In genomic region chr1:172481540-172482280, GRCm38 (mm10) we compare ENCODE assay signal across 8 mouse cellular contexts. TPM values are rescaled to one million over a fixed set of nuclear protein-coding genes. Genes with fewer than 3 reads are reported as not detected.
DNase-seq lines count a peak whose midpoint lies in the region; ATAC-seq and TF ChIP-seq lines count a peak whose summit lies in the region.

TSS of gene Igsf9 (plus strand) at chr1:172481788.

- peak within 1 kb of the TSS; percentile 78 for H3K27ac ChIP-seq in ES-Bruce4 (ENCODE audit: insufficient read depth, low read length)
- H3K27ac ChIP-seq in forebrain, postnatal 0 days (ENCODE audit: low read depth, low read length), result peak within 1 kb of the TSS; percentile 43
- peak within 1 kb of the TSS; percentile 60 for H3K27ac ChIP-seq in neural tube, embryonic 15.5 days (replicated peaks)

- H3K27me3 ChIP-seq in ES-Bruce4 (ENCODE audit: control insufficient read depth, insufficient read depth, low read length, poor library complexity, severe bottlenecking), result no peaks in the 10 kb centered on the region
- no peaks in the 10 kb centered on the region for H3K27me3 ChIP-seq in forebrain, postnatal 0 days (ENCODE audit: insufficient read depth, low read length)
- H3K27me3 ChIP-seq in neural tube, embryonic 15.5 days (replicated peaks), result no peaks in the 10 kb centered on the region

- no peaks in the 10 kb centered on the region for H3K9me3 ChIP-seq in ES-Bruce4 (replicated peaks; ENCODE audit: control insufficient read depth, insufficient read depth, low read length, poor library complexity, severe bottlenecking)
- no peaks in the 10 kb centered on the region for H3K9me3 ChIP-seq in forebrain, postnatal 0 days (ENCODE audit: low read length)
- H3K9me3 ChIP-seq in neural tube, embryonic 15.5 days (replicated peaks), result no peaks in the 10 kb centered on the region

- TF ChIP-seq POLR2A in ES-Bruce4 (IDR thresholded peaks at IDR 0.05; ENCODE audit: insufficient read depth, low read length), result no peak

- peak; percentile 70 for TF ChIP-seq EP300 in ES-Bruce4 (IDR thresholded peaks at IDR 0.05; ENCODE audit: insufficient read depth, low read depth, low read length)

- DNase-seq in cerebellum, adult 11-12 months, result peak; percentile 80
- peak; percentile 97 for DNase-seq in forebrain, postnatal 0 days
- DNase-seq in heart, postnatal 36 days, result peak; percentile 81 to 85
- peak; percentile 92 to 95 for DNase-seq in layer of hippocampus, adult 18-20 months (ENCODE audit: low spot score in 2 of 2)
- peak; percentile 91 to 93 for DNase-seq in lung, adult 18-20 months
- DNase-seq in testis, postnatal 10 days (ENCODE audit: low spot score), result peak; percentile 89

- peak within 1 kb of the TSS; percentile 61 for H3K4me2 ChIP-seq in forebrain, postnatal 0 days (ENCODE audit: low read depth)
- peak within 1 kb of the TSS; percentile 86 for H3K4me2 ChIP-seq in neural tube, embryonic 15.5 days

- H3K4me3 ChIP-seq in ES-Bruce4 (ENCODE audit: low read depth, low read length), result peak within 1 kb of the TSS; percentile 74
- peak within 1 kb of the TSS; percentile 72 for H3K4me3 ChIP-seq in forebrain, postnatal 0 days (ENCODE audit: low read depth, low read length)
- H3K4me3 ChIP-seq in neural tube, embryonic 15.5 days (replicated peaks), result peak within 1 kb of the TSS; percentile 69

- peaks cover 2% of the 10 kb centered on the region for H3K4me1 ChIP-seq in ES-Bruce4 (ENCODE audit: control insufficient read depth, insufficient read depth, low read length)
- peaks cover 45% of the 10 kb centered on the region for H3K4me1 ChIP-seq in forebrain, postnatal 0 days (ENCODE audit: insufficient read depth)
- peaks cover 55% of the 10 kb centered on the region for H3K4me1 ChIP-seq in neural tube, embryonic 15.5 days

- intact Hi-C loops in heart, postnatal 36 days (cut with DNase I), result no loop called here

- peak; percentile 40 for TF ChIP-seq CTCF in ES-Bruce4 (IDR thresholded peaks at IDR 0.05; ENCODE audit: low read depth, low read length)
- peak; percentile 82 for TF ChIP-seq CTCF in forebrain, postnatal 0 days (IDR thresholded peaks at IDR 0.05; ENCODE audit: low read depth)

- H3K36me3 ChIP-seq in ES-Bruce4 (ENCODE audit: control insufficient read depth, insufficient read depth, low read length, poor library complexity, severe bottlenecking), result no peaks in the 10 kb centered on the region; the same call in 1 of the 2 replicates
- no peaks in the 10 kb centered on the region for H3K36me3 ChIP-seq in forebrain, postnatal 0 days (ENCODE audit: insufficient read depth)
- no peaks in the 10 kb centered on the region for H3K36me3 ChIP-seq in neural tube, embryonic 15.5 days

- WGBS in forebrain, postnatal 0 days, result under 1% methylated on average over 38 of the region's 38 CpGs
- under 1% methylated on average over 37 of the region's 38 CpGs for WGBS in neural tube, embryonic 15.5 days

- peak; percentile 97 for ATAC-seq in forebrain, postnatal 0 days
- peak; percentile 92 for ATAC-seq in neural tube, embryonic 15.5 days (ENCODE audit: low FRiP score)

- H3K9ac ChIP-seq in ES-Bruce4 (ENCODE audit: low read depth, poor library complexity, severe bottlenecking), result peak within 1 kb of the TSS; percentile 66
- H3K9ac ChIP-seq in forebrain, postnatal 0 days, result peak within 1 kb of the TSS; percentile 61
- H3K9ac ChIP-seq in neural tube, embryonic 15.5 days (replicated peaks), result peak within 1 kb of the TSS; percentile 65

RNA-seq across cellular contexts. Expression of gene Igsf9, which starts in this region (rescaled TPM):
- 40.5 and 40.6 TPM in 2 replicates for polyA plus RNA-seq in ES-Bruce4 (2011; ENCODE audit: insufficient read depth, insufficient read length, low read depth, missing spikeins)
- 35.3 and 36.2 TPM in 2 replicates for total RNA-seq in forebrain, postnatal 0 days (2014; rRNA removed)
- polyA plus RNA-seq in forebrain, postnatal 0 days (2015; fragmentation: Nextera tagmentation; extraction: Ambion mirVana), result 13.3 and 25.6 TPM in 2 replicates
- under 1 TPM; 0.75 to 0.76 TPM for total RNA-seq in heart, postnatal 36 days (2021)
- total RNA-seq in layer of hippocampus, adult 18-20 months (2021), result 1 to 10 TPM; 3.9 to 4.8 TPM
- 38.9 TPM in 2 replicates for polyA plus RNA-seq in neural tube, embryonic 15.5 days (2015; fragmentation: Nextera tagmentation; extraction: Ambion mirVana)

Comparison
In these comparisons a context has a peak if more than half of its experiments do, and no peak if none do; other contexts are left out.
1. Peak in every context shown above with its lines: DNase-seq, ATAC-seq, H3K4me3 ChIP-seq and H3K27ac ChIP-seq.
2. Peak in DNase-seq in heart, postnatal 36 days; RNA of the gene not detected or under 1 TPM.